Mouse (Mus musculus) cortical plate, adult 2 months (tissue): Measurements from ENCODE around the gene Nat9.

Experiments
- CTCF ChIP-seq: fragments of 200-500 bp; IDR thresholded peaks from 2 replicates; pipeline ENCODE4 v1.5.1; 2011; ENCODE audit warnings: mild to moderate bottlenecking, control low read depth, low read length; ENCODE audit not compliant: insufficient read depth; ENCODE audit errors: extremely low read depth
- POLR2A ChIP-seq: fragments of 200-500 bp; IDR thresholded peaks from 2 replicates; pipeline ENCODE4 v1.6.1; 2011; ENCODE audit warnings: mild to moderate bottlenecking, low read length, control low read depth; ENCODE audit not compliant: insufficient read depth; ENCODE audit errors: extremely low read depth

DNA sequence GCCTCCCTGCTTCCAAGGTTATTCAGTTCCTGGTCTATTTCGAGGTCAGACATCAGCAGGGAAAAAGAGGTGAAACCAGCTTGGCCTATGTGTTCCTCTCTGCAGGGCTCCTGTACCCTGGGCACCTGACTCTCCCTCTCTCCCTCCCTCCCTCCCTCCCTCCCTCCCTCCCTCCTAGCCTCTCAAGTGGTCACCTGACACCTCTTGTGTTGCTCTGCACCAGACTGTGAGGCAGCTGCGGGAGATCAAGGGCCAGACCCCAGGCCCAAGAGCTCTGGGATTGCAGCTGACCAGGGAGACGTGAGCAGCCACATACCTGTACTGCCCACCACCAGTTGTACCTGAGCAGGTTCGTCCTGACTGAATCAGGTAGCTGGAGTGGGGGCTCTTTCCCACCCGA, 27.5 kb upstream of the Nat9 start:
- no peak for TF ChIP-seq POLR2A
- no peak for TF ChIP-seq CTCF
